Mouse (Mus musculus): Measurements from ENCODE around the gene Zfp981. TPM values are rescaled to one million over a fixed set of nuclear protein-coding genes. Genes with fewer than 3 reads are reported as not detected.
A peak's percentile ranks its signal among the peaks of the same experiment; 100 is the strongest.
"Not testable (repeated sequence)": the region's sequence is repeated elsewhere in the genome, so short reads cannot be mapped to it uniquely, and the experiment has no call there.

The Zfp981 gene
- polyA plus RNA-seq (2014; fragmentation: Nextera tagmentation; extraction: Ambion mirVana) = 0.21 and 0.31 TPM in 2 replicates

- not testable (repeated sequence) for ATAC-seq (replicated peaks; ENCODE audit: low FRiP score); H3K4me3 ChIP-seq (ENCODE audit: low read depth, low read length); H3K36me3 ChIP-seq (ENCODE audit: control insufficient read depth, insufficient read depth, low read length); DNase-seq (ENCODE audit: low spot score); H3K4me1 ChIP-seq (replicated peaks; ENCODE audit: control insufficient read depth, insufficient read depth, low read length); H3K9ac ChIP-seq (ENCODE audit: low read depth, low read length); H3K27ac ChIP-seq (ENCODE audit: low read depth, low read length); H3K4me2 ChIP-seq; H3K27me3 ChIP-seq (replicated peaks; ENCODE audit: control insufficient read depth, insufficient read depth, low read length)
- 79% methylated on average over 4 of the region's 4 CpGs for WGBS
- H3K9me3 ChIP-seq (ENCODE audit: control insufficient read depth, low read length) = peaks cover 20% of the 10 kb centered on the region
Measured at GRCm38 (mm10) chr4:146501727-146502126, at the start of gene Zfp981. TSS of gene Zfp981 (plus strand) at chr4:146502027.

- not testable (repeated sequence) for H3K4me2 ChIP-seq; H3K4me1 ChIP-seq (replicated peaks; ENCODE audit: control insufficient read depth, insufficient read depth, low read length); H3K27me3 ChIP-seq (replicated peaks; ENCODE audit: control insufficient read depth, insufficient read depth, low read length); DNase-seq (ENCODE audit: low spot score); H3K9ac ChIP-seq (ENCODE audit: low read depth, low read length); H3K4me3 ChIP-seq (ENCODE audit: low read depth, low read length); H3K27ac ChIP-seq (ENCODE audit: low read depth, low read length); ATAC-seq (replicated peaks; ENCODE audit: low FRiP score)
- Histone ChIP-seq H3K9me3 (ENCODE audit: control insufficient read depth, low read length) (peaks cover 34% of the 10 kb centered on the region), H3K36me3 (ENCODE audit: control insufficient read depth, insufficient read depth, low read length) (peaks cover 12% of the 10 kb centered on the region; the same call in 1 of the 2 replicates)
- WGBS = 80% methylated on average over 2 of the region's 2 CpGs
Measured at GRCm38 (mm10) chr4:146452576-146452975, 49.3 kb upstream of the Zfp981 start.

- not testable (repeated sequence) for H3K27ac ChIP-seq (ENCODE audit: low read depth, low read length); H3K4me2 ChIP-seq; H3K4me1 ChIP-seq (replicated peaks; ENCODE audit: control insufficient read depth, insufficient read depth, low read length); H3K9ac ChIP-seq (ENCODE audit: low read depth, low read length); ATAC-seq (replicated peaks; ENCODE audit: low FRiP score); DNase-seq (ENCODE audit: low spot score); H3K27me3 ChIP-seq (replicated peaks; ENCODE audit: control insufficient read depth, insufficient read depth, low read length); H3K4me3 ChIP-seq (ENCODE audit: low read depth, low read length)
- H3K36me3 ChIP-seq (ENCODE audit: control insufficient read depth, insufficient read depth, low read length) = peaks cover 13% of the 10 kb centered on the region; the same call in 1 of the 2 replicates
- WGBS = 68% methylated on average over 1 of the region's 1 CpGs
- H3K9me3 ChIP-seq (ENCODE audit: control insufficient read depth, low read length) = peaks cover 35% of the 10 kb centered on the region
Measured at GRCm38 (mm10) chr4:146454170-146454569, 47.7 kb upstream of the Zfp981 start.

GRCm38 (mm10) chr4:146454896-146455295, 46.9 kb upstream of the Zfp981 start:
- no peak overlapping the region for H3K9ac ChIP-seq (ENCODE audit: low read depth, low read length)
- H3K27me3 ChIP-seq (replicated peaks; ENCODE audit: control insufficient read depth, insufficient read depth, low read length) = no peaks in the 10 kb centered on the region
- peaks cover 35% of the 10 kb centered on the region for H3K9me3 ChIP-seq (ENCODE audit: control insufficient read depth, low read length)
- H3K4me3 ChIP-seq (ENCODE audit: low read depth, low read length) = no peak overlapping the region
- peaks cover 13% of the 10 kb centered on the region; the same call in 1 of the 2 replicates for H3K36me3 ChIP-seq (ENCODE audit: control insufficient read depth, insufficient read depth, low read length)
- ATAC-seq (replicated peaks; ENCODE audit: low FRiP score) (no peak), DNase-seq (ENCODE audit: low spot score) (peak; percentile 29)
- WGBS = 57% methylated on average over 2 of the region's 2 CpGs
- no peak overlapping the region for H3K4me2 ChIP-seq
- no peaks in the 10 kb centered on the region for H3K4me1 ChIP-seq (replicated peaks; ENCODE audit: control insufficient read depth, insufficient read depth, low read length)
- no peak overlapping the region for H3K27ac ChIP-seq (ENCODE audit: low read depth, low read length)

- DNase-seq (ENCODE audit: low spot score) (peak; percentile 35), ATAC-seq (replicated peaks; ENCODE audit: low FRiP score) (peak; percentile 19; the same call in 1 of the 2 replicates)
- no peaks in the 10 kb centered on the region for H3K27me3 ChIP-seq (replicated peaks; ENCODE audit: control insufficient read depth, insufficient read depth, low read length)
- no peak overlapping the region for H3K9ac ChIP-seq (ENCODE audit: low read depth, low read length)
- no peaks in the 10 kb centered on the region for H3K4me1 ChIP-seq (replicated peaks; ENCODE audit: control insufficient read depth, insufficient read depth, low read length)
- peaks cover 35% of the 10 kb centered on the region for H3K9me3 ChIP-seq (ENCODE audit: control insufficient read depth, low read length)
- H3K36me3 ChIP-seq (ENCODE audit: control insufficient read depth, insufficient read depth, low read length) = peaks cover 13% of the 10 kb centered on the region; the same call in 1 of the 2 replicates
- H3K4me2 ChIP-seq = no peak overlapping the region
- no peak overlapping the region for H3K4me3 ChIP-seq (ENCODE audit: low read depth, low read length)
- WGBS = 90% methylated on average over 7 of the region's 7 CpGs
- no peak overlapping the region for H3K27ac ChIP-seq (ENCODE audit: low read depth, low read length)
Measured at GRCm38 (mm10) chr4:146455321-146455721, 46.5 kb upstream of the Zfp981 start.

GRCm38 (mm10) chr4:146456061-146456726, 45.6 kb upstream of the Zfp981 start:
- peaks cover 38% of the 10 kb centered on the region for H3K9me3 ChIP-seq (ENCODE audit: control insufficient read depth, low read length)
- H3K4me1 ChIP-seq (replicated peaks; ENCODE audit: control insufficient read depth, insufficient read depth, low read length) = no peaks in the 10 kb centered on the region
- H3K27me3 ChIP-seq (replicated peaks; ENCODE audit: control insufficient read depth, insufficient read depth, low read length) = no peaks in the 10 kb centered on the region
- no peak overlapping the region for H3K27ac ChIP-seq (ENCODE audit: low read depth, low read length)
- DNase-seq (ENCODE audit: low spot score) = peak; percentile 33
- H3K4me2 ChIP-seq = no peak overlapping the region
- no peak overlapping the region for H3K9ac ChIP-seq (ENCODE audit: low read depth, low read length)
- peak; percentile 6; the same call in 1 of the 2 replicates for ATAC-seq (replicated peaks; ENCODE audit: low FRiP score)
- H3K36me3 ChIP-seq (ENCODE audit: control insufficient read depth, insufficient read depth, low read length) = peaks cover 13% of the 10 kb centered on the region; the same call in 1 of the 2 replicates
- no peak overlapping the region for H3K4me3 ChIP-seq (ENCODE audit: low read depth, low read length)
- 74% methylated on average over 4 of the region's 4 CpGs for WGBS

GRCm38 (mm10) chr4:146457126-146457525, 44.7 kb upstream of the Zfp981 start:
- H3K27me3 ChIP-seq (replicated peaks; ENCODE audit: control insufficient read depth, insufficient read depth, low read length) = no peaks in the 10 kb centered on the region
- no peak overlapping the region for H3K4me2 ChIP-seq
- peaks cover 38% of the 10 kb centered on the region for H3K9me3 ChIP-seq (ENCODE audit: control insufficient read depth, low read length)
- DNase-seq (ENCODE audit: low spot score) = peak; percentile 23
- 71% methylated on average over 2 of the region's 2 CpGs for WGBS
- peaks cover 13% of the 10 kb centered on the region; the same call in 1 of the 2 replicates for H3K36me3 ChIP-seq (ENCODE audit: control insufficient read depth, insufficient read depth, low read length)
- no peak overlapping the region for H3K4me3 ChIP-seq (ENCODE audit: low read depth, low read length)
- ATAC-seq (replicated peaks; ENCODE audit: low FRiP score) = 0 out of 2 replicates have a peak, but pooled peaks have one; percentile 4
- H3K9ac ChIP-seq (ENCODE audit: low read depth, low read length) = no peak overlapping the region
- H3K27ac ChIP-seq (ENCODE audit: low read depth, low read length) = no peak overlapping the region
- no peaks in the 10 kb centered on the region for H3K4me1 ChIP-seq (replicated peaks; ENCODE audit: control insufficient read depth, insufficient read depth, low read length)

GRCm38 (mm10) chr4:146457720-146458119, 44.1 kb upstream of the Zfp981 start:
- Histone ChIP-seq H3K27me3 (replicated peaks; ENCODE audit: control insufficient read depth, insufficient read depth, low read length) (no peaks in the 10 kb centered on the region), H3K27ac (ENCODE audit: low read depth, low read length) (no peak overlapping the region), H3K4me2 (no peak overlapping the region), H3K9me3 (ENCODE audit: control insufficient read depth, low read length) (peaks cover 35% of the 10 kb centered on the region), H3K4me1 (replicated peaks; ENCODE audit: control insufficient read depth, insufficient read depth, low read length) (no peaks in the 10 kb centered on the region), H3K4me3 (ENCODE audit: low read depth, low read length) (no peak overlapping the region), H3K36me3 (ENCODE audit: control insufficient read depth, insufficient read depth, low read length) (peaks cover 10% of the 10 kb centered on the region; the same call in 1 of the 2 replicates), H3K9ac (ENCODE audit: low read depth, low read length) (no peak overlapping the region)
- 81% methylated on average over 1 of the region's 1 CpGs for WGBS
- DNase-seq (ENCODE audit: low spot score) = peak; percentile 35
- ATAC-seq (replicated peaks; ENCODE audit: low FRiP score) = peak; percentile 37

- ATAC-seq (replicated peaks; ENCODE audit: low FRiP score); H3K9ac ChIP-seq (ENCODE audit: low read depth, low read length); H3K27me3 ChIP-seq (replicated peaks; ENCODE audit: control insufficient read depth, insufficient read depth, low read length); H3K4me1 ChIP-seq (replicated peaks; ENCODE audit: control insufficient read depth, insufficient read depth, low read length); H3K4me3 ChIP-seq (ENCODE audit: low read depth, low read length); H3K4me2 ChIP-seq; H3K27ac ChIP-seq (ENCODE audit: low read depth, low read length): not testable (repeated sequence)
- H3K9me3 ChIP-seq (ENCODE audit: control insufficient read depth, low read length) = peaks cover 36% of the 10 kb centered on the region
- DNase-seq (ENCODE audit: low spot score) = peak; percentile 26
- 82% methylated on average over 5 of the region's 5 CpGs for WGBS
- peaks cover 14% of the 10 kb centered on the region; the same call in 1 of the 2 replicates for H3K36me3 ChIP-seq (ENCODE audit: control insufficient read depth, insufficient read depth, low read length)
Measured at GRCm38 (mm10) chr4:146459822-146460221, 42.0 kb upstream of the Zfp981 start.
